Mouse (Mus musculus) limb, embryonic 14.5 days (tissue): ENCODE measurements at regions not wholly inside any gene's neighbourhood (a gene's known extent, or its start where the extent isn't known, plus 50 kb on each side); places are given as distances from the start of the nearest gene placed in this dataset.

Experiments
- ATAC-seq: fragments of 200-750 bp; cut with Nextera tagmentation; 2 replicates; pipeline ENCODE4 v1.8.0; 2017; ENCODE audit warnings: low read depth, moderate number of reproducible peaks, moderate TSS enrichment; ENCODE audit not compliant: low FRiP score
- DNase-seq: peaks from one replicate; pipeline ENCODE4 v3.0.0-alpha.2; 2015; ENCODE audit warnings: low spot score
- H3K27ac ChIP-seq: fragments of 300-500 bp; sonication (generic); replicated peaks from 2 replicates; pipeline ENCODE4 v1.5.1; 2014; ENCODE audit warnings: low read depth, mild to moderate bottlenecking, low read length, moderate library complexity, mixed read lengths
- H3K27me3 ChIP-seq: fragments of 300-500 bp; sonication (generic); 2 replicates; pipeline ENCODE4 v1.6.1; 2014; ENCODE audit warnings: low read length, mixed read lengths; ENCODE audit not compliant: control insufficient read depth, insufficient read depth
- H3K36me3 ChIP-seq: fragments of 300-500 bp; sonication (generic); 2 replicates; pipeline ENCODE4 v1.6.1; 2014; ENCODE audit warnings: mild to moderate bottlenecking, low read length, moderate library complexity, mixed read lengths; ENCODE audit not compliant: control insufficient read depth, insufficient read depth
- H3K4me1 ChIP-seq: fragments of 300-500 bp; sonication (generic); 2 replicates; pipeline ENCODE4 v1.6.1; 2014; ENCODE audit warnings: antibody characterized with exemption, low read length, mixed read lengths; ENCODE audit not compliant: control insufficient read depth, insufficient read depth
- H3K4me2 ChIP-seq: fragments of 300-500 bp; sonication (generic); replicated peaks from 2 replicates; pipeline ENCODE4 v1.6.1; 2014; ENCODE audit warnings: low read depth, mild to moderate bottlenecking, low read length, moderate library complexity; ENCODE audit not compliant: severe bottlenecking
- H3K4me3 ChIP-seq: fragments of 300-500 bp; sonication (generic); replicated peaks from 2 replicates; pipeline ENCODE4 v1.5.1; 2014; ENCODE audit warnings: low read length
- H3K9ac ChIP-seq: fragments of 300-500 bp; sonication (generic); 2 replicates; pipeline ENCODE4 v1.6.1; 2014; ENCODE audit warnings: mild to moderate bottlenecking, low read depth, low read length, moderate library complexity; ENCODE audit not compliant: severe bottlenecking
- H3K9me3 ChIP-seq: fragments of 300-500 bp; sonication (generic); 2 replicates; pipeline ENCODE4 v1.6.1; 2016; ENCODE audit warnings: low read length; ENCODE audit not compliant: control insufficient read depth
- POLR2A ChIP-seq: fragments of 200-500 bp; IDR thresholded peaks from 2 replicates; pipeline ENCODE4 v1.8.0; 2012; ENCODE audit warnings: inconsistent platforms, mild to moderate bottlenecking, moderate library complexity, borderline replicate concordance; ENCODE audit not compliant: insufficient read depth, insufficient read length; ENCODE audit errors: extremely low read depth
- WGBS: fragments of 180-500 bp; shearing (Covaris S2); extraction: QIAGEN DNeasy Blood & Tissue Kit; methylation state at CpG from one replicate; pipeline ENCODE4 v1.1.7; 2014; 5-methylcytosine and 5-hydroxymethylcytosine counted together

DNA sequence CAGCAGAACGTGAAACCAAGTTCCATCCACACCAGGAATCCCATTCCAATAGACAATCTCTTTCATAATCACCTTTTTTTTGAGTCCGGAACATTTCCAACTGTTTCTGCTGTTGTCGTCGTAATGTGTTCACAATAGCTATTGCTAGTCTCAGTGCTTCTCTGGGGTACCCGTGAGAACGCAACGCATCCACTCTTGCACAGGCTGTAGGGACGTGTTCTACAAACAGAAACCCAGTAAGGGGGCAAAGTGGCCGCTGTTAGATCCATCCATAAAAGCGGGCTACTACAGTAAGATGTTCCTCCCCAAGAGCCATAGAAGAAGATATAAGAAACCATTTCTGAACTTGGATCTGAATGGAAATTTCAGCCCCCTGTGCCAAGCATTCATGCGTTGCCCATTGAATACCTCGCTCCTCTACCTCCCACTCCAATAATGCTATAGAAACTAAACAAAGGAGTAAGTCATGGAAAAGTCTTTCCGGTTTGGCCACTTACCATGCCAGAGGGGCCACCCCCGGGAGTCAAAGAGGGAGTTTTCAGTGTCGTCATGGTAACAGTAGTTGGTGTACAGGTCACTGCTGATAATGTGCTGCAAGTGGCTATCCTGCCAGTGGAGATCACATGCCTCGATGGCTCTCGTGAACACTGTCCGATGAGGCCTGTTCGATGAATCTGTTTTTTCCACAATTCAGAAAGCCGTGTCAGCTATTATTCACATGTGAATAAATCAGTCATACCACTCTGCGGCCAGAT lies 300.6 kb upstream of the Smim15 start:
- peaks cover 3% of the 10 kb centered on the region; the same call in 1 of the 2 replicates for H3K36me3 ChIP-seq
- H3K4me2 ChIP-seq: no peak overlapping the region
- ATAC-seq: no peak
- no peaks in the 10 kb centered on the region for H3K9me3 ChIP-seq
- H3K4me3 ChIP-seq: no peak overlapping the region
- DNase-seq: no peak
- no peak overlapping the region for H3K27ac ChIP-seq
- WGBS: 92% methylated on average over 21 of the region's 21 CpGs
- no peak overlapping the region for H3K9ac ChIP-seq
- no peaks in the 10 kb centered on the region for H3K4me1 ChIP-seq
- TF ChIP-seq POLR2A: no peak
- H3K27me3 ChIP-seq: no peaks in the 10 kb centered on the region

- no peak for TF ChIP-seq POLR2A
- Histone ChIP-seq H3K36me3 (peaks cover 9% of the 10 kb centered on the region), H3K9ac (no peak overlapping the region), H3K27me3 (no peaks in the 10 kb centered on the region), H3K9me3 (no peaks in the 10 kb centered on the region), H3K4me1 (no peaks in the 10 kb centered on the region), H3K4me2 (no peak overlapping the region), H3K4me3 (no peak overlapping the region), H3K27ac (no peak overlapping the region)
- ATAC-seq: no peak
- WGBS: 80% methylated on average over 8 of the region's 8 CpGs
- DNase-seq: no peak
Observed at GRCm38 (mm10) chr13:107736581-107736980, 307.7 kb upstream of the Smim15 start.

DNA sequence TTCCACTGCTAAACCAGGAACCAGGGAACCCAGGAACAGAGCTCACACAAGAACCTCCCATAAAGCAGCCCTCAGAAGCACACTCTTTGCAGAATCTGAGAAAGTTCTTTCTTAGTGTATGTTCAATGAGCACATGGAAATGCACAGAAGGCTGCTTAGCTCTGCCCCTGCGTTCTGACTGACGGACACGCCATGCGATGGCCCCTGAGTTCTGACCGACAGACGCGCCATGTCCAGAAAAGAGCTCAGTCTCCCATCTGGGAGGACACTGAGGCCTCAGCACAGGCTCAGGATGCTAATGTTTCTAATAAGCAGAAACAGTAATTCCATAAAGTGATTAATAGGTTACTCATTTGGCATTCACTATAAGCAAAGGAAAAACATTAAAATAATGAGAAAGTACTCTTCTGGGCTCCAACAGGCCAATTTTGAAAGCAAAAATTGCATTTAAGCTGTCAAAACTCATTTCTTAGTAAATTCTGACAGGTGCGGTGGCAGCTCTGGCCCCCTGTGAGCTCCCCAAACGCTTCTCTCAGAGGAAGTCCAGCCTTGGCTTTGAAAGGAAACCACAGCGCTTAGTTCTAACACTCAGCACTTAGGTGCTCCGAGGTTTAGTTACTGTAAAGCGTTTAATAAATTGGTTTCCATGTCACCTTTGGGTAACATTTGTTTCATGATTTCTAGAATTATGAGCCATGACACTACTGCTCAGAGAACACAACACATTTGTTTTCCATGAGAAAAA lies 309.9 kb upstream of the Smim15 start:
- Histone ChIP-seq H3K4me2 (no peak overlapping the region), H3K4me1 (no peaks in the 10 kb centered on the region), H3K9ac (no peak overlapping the region), H3K27me3 (no peaks in the 10 kb centered on the region), H3K36me3 (peaks cover 23% of the 10 kb centered on the region), H3K27ac (no peak overlapping the region), H3K4me3 (no peak overlapping the region), H3K9me3 (no peaks in the 10 kb centered on the region)
- 91% methylated on average over 12 of the region's 12 CpGs for WGBS
- TF ChIP-seq POLR2A: no peak
- ATAC-seq: no peak
- no peak for DNase-seq

GRCm38 (mm10) chr13:107730976-107731375 lies 313.3 kb upstream of the Smim15 start:
- no peak for TF ChIP-seq POLR2A
- no peak for DNase-seq
- peaks cover 36% of the 10 kb centered on the region for H3K36me3 ChIP-seq
- no peak overlapping the region for H3K9ac ChIP-seq
- no peak for ATAC-seq
- H3K4me2 ChIP-seq: no peak overlapping the region
- no peak overlapping the region for H3K4me3 ChIP-seq
- no peaks in the 10 kb centered on the region for H3K27me3 ChIP-seq
- H3K27ac ChIP-seq: no peak overlapping the region
- H3K4me1 ChIP-seq: no peaks in the 10 kb centered on the region
- H3K9me3 ChIP-seq: no peaks in the 10 kb centered on the region
- WGBS: 93% methylated on average over 9 of the region's 9 CpGs

DNA sequence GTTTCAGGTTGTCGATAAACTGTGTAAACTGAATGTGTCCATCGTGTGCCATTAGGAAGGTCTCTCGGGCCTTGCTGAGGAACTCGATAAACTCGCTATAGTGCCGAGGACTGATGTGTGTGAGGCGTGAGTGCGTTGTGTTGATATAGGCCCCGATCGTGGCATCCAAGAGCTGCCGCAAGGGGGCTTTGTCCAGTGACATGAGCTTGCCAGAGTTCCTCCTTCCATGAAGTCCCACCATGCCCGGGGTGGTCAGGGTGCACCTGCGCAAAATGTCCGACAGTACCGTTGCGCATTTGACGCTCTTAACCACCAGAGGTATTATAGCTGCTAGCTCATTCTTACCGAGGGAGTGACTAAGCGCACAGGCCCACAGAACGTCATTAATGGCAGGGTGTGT lies 317.8 kb upstream of the Smim15 start:
- Histone ChIP-seq H3K9me3 (no peaks in the 10 kb centered on the region), H3K36me3 (peaks cover 38% of the 10 kb centered on the region), H3K27me3 (no peaks in the 10 kb centered on the region), H3K4me2 (no peak overlapping the region), H3K4me1 (no peaks in the 10 kb centered on the region), H3K4me3 (no peak overlapping the region), H3K27ac (no peak overlapping the region), H3K9ac (no peak overlapping the region)
- DNase-seq (no peak), ATAC-seq (no peak)
- TF ChIP-seq POLR2A: no peak
- 95% methylated on average over 20 of the region's 20 CpGs for WGBS
